Mouse (Mus musculus) ovary, adult 2 months (tissue): ENCODE results near the gene Smyd2. TPM values are rescaled to one million over a fixed set of nuclear protein-coding genes. Genes with fewer than 3 reads are reported as not detected.

ENCODE experiments used
- polyA plus RNA-seq: library from polyadenylated mRNA; depleted of rRNA; stranded (reverse); fragments of >200 nt; gene quantifications from 2 replicates; pipeline ENCODE4 v1.2.3, GENCODE M21; 2012; rRNA removed

Smyd2 gene
- polyA plus RNA-seq, result 93.8 and 96.4 TPM in 2 replicates

DNA sequence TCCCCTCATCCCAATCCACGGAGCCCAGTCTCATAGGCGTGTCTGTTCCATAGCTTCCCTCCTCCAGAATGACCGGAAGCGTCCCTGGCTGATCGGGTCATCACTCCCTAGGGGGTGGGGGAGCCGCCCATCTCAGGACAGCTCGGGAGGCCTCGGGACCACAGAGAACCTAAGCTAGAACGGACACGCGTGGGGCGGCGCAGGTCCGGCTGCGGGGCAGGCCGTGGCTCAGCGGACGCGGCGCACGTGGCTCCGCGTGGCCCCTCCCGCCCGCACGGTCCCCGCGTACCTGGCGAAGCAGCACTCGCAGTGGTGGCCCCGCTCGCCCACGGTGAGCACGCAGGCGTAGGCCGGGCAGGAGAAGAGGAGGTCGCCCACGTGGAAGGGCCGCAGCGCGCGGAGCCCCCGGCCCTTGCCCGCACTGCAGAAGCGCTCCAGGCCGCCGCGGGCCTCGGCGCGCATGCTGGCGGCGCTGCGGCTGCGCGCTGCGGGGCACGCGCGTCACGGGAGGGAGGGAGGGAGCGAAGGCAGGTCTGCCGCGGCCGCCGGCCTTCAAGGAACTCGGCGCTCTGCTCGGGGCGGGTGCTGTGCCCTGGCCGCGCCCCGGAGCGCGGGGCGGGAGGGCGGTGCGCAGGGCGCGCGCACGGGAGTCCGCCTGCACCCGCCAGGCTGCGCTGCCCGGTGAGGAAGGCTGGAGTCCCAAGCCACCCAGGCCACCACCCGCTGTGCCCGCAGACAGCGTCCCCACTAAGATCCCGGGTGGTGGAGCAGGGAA lies at the start of gene Smyd2:
Smyd2 (minus strand) TSS at position 546 of the 775 bp plus-strand sequence.

Other genes starting within 250 kb of the Smyd2 start
- 1.4 and 2.9 TPM in 2 replicates for gene Cenpf, start 234.3 kb downstream of the Smyd2 start, polyA plus RNA-seq
- gene Ptpn14, start 194.1 kb downstream of the Smyd2 start, polyA plus RNA-seq, result 16.3 and 20.0 TPM in 2 replicates
- gene Prox1, start 248.4 kb upstream of the Smyd2 start, polyA plus RNA-seq, result 3.4 TPM in 2 replicates